Mouse (Mus musculus): ENCODE results near the gene Tnpo2.

DNA sequence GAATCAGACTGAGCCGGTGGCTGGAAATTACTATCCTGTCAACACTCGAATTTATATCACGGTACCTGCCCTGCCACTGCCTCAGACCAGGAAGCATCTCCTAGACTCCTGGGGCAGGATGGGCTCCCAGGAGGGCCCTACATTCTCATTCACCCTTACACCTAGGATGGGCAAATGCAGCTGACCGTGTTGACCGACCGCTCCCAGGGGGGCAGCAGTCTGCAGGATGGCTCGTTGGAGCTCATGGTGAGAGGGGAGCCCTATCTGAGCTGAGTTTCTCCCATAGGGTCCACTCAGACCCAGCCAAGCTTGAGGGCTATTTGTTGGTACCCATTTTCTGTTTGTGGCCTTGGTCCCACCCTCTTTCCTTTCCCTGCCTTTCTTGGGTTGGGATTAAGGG lies 58.9 kb downstream of the Tnpo2 start:
- TF ChIP-seq CTCF (IDR thresholded peaks at IDR 0.05; ENCODE audit: control insufficient read depth, insufficient read depth, insufficient read length) (no peak), CEBPB (IDR thresholded peaks at IDR 0.05; ENCODE audit: low read depth) (no peak), MAX (IDR thresholded peaks at IDR 0.05) (no peak)

All from C2C12 (cell line).